Mouse (Mus musculus) erythroid progenitor cell, adult 5-6 weeks (primary cell): ENCODE measurements around the gene Cmtr2. TPM values are rescaled to one million over a fixed set of nuclear protein-coding genes. Genes with fewer than 3 reads are reported as not detected.

ENCODE experiments used
- ATAC-seq: replicated peaks from 2 replicates; pipeline ENCODE4 v1.8.0; 2016; ENCODE audit warnings: moderate number of reproducible peaks, mild to moderate bottlenecking, moderate TSS enrichment, inconsistent platforms; ENCODE audit not compliant: poor library complexity, low FRiP score, severe bottlenecking
- total RNA-seq, 2 experiments: library from RNA; stranded (forward) in 1 of 2; stranded (reverse) in 1 of 2; fragments of 150-400 nt in 1 of 2; fragments of 186-747, 209-891 nt in 1 of 2; gene quantifications; 2 replicates each; pipeline versions ENCODE4 v1.2.3 to v1.2.4; 2015 to 2017; ENCODE audit warnings: low replicate concordance in 2 of 2

Gene Cmtr2
- 0.42 and 0.72 TPM in 2 replicates for total RNA-seq (2015; ENCODE audit: low replicate concordance)
- total RNA-seq (2017; ENCODE audit: low replicate concordance), result 0.90 TPM in 1 of 2 replicates, not detected in the other

DNA sequence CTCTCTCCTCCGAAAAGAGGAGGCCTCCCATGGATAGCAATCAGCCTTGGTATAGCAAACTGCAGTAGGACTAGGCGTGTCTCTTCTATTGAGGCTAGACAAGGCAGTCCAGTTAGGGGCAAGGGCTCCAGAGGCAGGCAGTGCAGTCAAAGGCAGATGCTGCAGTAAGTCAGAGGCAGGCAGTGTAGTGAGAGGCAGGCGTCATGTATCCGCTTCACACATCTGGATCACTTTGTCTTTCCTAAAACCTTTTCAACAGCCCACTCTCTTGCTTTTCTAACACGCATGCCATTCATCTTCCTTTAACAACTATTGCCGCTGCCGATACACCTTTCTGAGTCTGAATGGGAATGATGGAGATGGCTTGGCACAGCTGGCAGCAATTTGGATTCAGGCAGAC is at the start of gene Cmtr2:
Gene Cmtr2, plus strand, starts transcription at position 301 of the 400 bp plus-strand sequence.
- no peak for ATAC-seq

DNA sequence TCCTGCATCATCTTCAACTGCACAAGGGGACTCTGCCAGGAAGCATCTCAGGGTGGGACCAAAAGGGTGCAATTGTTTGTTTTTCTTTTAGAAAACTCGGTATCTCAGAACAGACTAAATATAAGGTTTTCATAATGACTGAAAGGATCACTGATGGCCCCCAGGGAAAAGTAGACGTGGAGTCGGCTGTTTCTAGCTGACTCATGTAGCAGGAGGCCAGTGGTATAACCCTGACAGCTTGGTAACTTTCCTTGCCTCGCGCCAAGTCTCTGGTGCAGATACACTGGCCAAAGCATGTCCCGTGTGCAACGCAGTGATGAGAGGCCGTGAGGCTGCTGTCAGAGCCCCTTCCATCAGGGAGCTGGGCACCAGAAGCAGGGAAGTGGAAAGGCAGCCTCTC is 49.2 kb upstream of the Cmtr2 start:
- no peak for ATAC-seq

DNA sequence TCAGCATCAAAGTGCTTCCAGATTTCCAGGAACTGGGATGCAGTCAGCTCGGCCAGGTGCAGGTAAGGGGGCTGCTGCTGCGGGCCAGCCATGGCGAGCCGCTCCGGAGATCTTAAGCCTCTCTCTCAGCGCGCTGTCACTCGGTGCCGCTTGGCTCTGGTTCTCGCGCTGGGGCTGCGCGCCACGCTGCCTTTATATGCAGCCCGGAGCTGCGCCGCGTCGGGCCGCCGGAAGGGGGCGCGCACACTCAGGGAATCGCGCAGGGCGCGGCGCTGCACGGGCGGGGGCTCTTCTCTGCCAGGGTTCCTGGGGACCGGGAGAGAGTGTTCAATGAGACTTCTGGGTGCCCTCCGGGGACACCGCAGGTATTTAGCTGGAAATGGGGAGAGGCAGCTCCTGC is 47.4 kb upstream of the Cmtr2 start, which contains the start of gene Calb2:
Gene Calb2, minus strand, starts transcription at position 165 of the 400 bp plus-strand sequence.
- no peak for ATAC-seq

DNA sequence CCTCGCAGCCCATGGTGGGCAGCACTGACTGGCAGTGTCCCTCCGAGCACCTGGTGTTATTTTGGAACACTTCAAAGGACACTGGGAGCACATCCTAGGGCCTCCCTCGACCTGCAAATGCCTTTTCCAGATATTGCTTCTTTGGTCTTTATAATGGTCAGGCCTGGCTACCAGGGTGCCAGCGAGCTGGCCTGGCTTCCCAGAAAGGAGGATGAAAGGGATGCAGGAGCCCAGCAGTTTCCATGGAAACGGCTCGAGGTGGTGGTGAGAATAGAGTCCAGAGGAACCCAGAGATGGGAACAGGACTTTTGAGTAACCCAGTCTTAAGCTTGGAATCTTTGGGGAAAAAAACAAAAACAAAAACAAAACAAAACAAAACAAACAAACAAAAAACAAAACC is 43.3 kb upstream of the Cmtr2 start:
- no peak for ATAC-seq

DNA sequence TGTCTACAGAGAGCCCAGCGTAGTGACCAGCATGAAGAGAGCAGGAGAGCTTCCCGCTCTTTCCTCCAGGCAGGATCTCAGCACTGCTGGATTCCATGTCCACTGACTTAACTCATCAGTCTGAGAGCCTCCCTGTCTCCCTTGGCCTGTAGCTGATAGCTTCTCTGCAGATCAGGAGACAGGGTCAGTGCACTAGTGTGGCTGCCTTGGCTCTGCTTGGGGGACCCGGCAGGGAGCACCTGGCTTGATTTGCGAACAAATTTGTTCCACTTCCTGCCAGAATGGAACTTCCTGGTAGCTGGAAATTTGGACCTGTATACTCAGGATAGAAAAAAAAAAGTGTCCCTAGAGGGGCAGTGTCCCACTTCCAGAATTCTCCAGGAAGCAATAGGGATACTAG is 40.6 kb upstream of the Cmtr2 start:
- no peak for ATAC-seq

DNA sequence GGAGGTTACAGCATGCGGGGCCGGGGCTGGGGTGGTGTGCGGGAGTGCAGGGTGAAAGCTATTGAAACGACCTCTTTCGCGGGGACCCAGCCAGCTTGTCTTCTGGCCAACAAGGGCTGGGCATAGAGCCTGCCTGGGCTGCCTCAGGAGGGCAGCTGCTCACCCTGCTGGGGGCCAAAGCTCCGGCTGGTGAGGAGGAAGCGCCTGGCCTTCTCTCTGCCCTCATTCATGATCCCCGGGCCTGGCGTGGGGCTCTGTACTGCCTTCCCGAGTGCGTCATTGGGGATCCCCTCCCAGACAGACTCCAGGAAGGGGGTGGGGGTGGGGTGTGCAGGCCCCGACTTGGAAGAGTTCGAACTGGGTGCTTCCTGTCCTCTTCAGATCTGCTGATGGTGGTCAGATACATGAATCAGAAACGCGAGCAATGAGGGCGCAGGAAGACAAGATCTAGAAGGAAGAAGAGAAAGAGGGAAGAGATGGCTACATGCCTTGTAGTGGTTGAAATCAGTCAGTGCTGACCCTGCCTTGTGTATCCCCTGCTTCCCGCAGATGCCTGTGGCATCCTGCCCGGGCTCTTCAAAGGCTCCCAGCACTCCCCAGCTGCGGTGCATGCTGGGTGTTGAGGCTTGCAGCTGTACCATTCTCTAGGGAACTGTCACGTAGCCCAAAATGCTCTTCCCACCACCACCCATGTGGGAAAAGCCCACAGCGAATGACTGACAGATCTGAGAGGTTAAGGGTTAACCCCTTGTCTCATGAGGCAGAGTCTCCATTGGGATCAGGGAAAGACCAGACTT is 37.9 kb upstream of the Cmtr2 start:
- ATAC-seq, result no peak

DNA sequence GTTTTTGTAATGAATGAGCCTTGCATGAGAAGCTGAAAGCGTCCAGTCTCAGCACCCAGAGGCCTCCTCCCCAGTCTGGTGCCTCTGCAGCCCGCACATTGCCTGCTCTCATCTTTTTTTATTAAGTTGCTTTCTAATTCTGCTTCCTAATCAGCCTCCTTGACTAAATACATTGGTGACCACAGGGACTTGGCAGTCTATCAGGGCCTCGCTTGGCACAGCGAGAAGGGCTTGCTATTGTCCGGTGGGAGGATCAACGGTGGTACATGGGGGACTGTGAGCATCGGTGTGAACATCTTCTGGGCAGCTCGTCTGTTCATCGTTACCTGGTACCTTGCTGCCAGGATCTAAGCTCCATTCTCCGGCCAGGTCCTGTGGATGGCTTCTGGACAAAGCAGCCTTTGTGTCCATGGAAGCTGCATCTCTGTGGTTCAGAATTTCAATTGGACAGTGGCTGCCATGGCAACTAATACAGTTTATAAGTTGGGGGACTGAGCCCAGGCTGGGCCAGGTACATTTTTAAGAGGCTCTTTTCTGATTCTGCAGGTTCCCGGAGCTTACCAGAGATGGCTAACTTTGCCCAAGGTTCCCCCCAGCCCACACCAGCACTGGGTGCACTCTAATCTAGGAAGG is 32.6 kb upstream of the Cmtr2 start:
- no peak for ATAC-seq

DNA sequence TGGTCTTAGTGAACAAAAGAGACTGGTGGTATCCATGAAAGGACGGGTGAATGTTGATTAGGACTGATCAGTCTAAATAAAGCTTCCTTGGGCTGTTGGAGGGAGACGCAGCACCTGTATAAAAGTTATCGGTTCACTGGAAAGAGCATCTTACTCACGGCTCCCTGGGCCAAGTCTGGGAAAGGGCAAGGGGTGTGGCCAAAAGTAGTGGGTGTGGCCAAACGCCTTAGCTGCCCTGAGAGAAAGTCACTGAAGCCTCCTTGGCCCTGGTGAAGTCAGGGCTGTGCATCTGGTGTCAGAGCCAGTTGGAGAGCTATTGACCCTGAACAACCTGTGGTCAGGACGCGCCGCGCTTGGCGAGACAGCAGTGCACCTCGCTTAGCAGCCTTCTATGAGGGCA is 31.7 kb upstream of the Cmtr2 start:
- ATAC-seq, result 0 out of 2 replicates have a peak, but pooled peaks have one; percentile 46

DNA sequence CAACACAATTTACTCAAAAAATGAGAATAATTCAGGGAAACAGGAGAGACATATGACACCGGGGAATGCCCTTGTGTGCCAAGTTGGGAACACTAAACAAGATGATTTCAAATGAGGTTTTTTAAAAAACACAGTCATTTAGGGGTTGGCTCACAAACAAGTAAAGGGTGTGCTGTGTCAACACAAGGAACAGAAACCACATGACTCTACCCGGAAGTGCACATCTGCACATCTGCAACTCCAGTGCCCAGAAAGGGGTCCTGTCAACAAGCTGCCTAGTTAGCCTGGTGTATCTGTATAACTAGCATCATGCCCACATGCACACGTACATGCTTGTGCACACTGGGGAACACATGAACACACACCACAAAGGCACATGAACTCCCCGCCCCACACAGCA is 29.9 kb upstream of the Cmtr2 start:
- no peak for ATAC-seq

DNA sequence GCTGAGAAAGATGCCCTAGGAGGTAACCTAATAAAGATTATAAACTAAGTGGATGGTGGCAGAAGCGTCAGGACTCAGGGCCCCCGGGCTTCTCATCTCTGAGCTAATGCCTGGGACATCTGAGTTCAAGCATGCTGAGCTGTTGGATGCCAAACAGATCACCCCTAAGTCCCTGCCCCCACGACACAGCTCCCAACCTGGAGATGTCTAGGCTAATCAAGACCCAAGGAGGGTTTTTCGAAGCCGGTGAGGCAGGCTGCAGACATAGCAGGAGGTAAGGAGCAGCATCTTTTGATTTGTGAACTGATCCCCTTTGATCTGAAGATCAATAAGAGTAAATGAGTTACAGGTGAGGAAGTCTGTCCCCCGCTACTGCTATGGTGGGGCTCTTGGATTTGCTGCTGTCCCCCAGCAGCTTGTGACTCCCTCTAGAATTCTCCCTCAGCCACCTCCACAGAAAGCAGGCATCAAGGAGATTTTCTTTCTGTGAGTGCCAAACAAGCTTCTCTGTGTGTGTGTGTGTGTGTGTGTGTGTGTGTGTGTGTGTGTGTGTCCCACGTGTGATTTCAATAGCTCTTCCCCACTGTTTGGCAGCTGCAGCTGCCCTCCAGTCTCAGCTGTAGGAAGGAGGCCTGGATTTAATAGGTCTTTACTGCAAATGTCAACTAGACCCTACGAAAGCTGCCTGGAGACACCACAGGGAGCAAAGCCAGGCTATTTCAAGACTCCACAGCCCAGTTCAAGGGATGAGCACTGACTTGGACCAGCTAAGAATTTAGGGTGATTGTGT is 26.3 kb upstream of the Cmtr2 start:
- no peak for ATAC-seq

DNA sequence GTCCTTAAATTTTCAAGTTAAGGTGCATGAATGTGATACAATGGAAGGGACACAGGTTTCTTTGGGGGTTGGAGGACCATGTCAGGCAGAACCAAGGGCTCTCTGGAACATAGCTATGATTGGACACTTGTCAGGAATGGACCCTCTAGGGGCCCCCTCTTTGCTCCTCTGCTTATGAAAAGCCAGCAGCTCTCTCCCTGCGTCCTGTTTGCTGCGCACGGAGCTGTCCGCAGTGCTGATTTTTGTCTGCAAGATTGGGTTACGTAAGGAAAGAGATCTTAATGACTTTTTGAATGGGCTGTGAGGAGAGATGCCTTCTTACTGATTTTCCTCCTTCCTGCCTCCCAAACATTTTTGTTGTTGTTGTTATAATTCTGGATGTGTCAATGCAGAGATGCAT is 18.8 kb upstream of the Cmtr2 start:
- ATAC-seq, result no peak

DNA sequence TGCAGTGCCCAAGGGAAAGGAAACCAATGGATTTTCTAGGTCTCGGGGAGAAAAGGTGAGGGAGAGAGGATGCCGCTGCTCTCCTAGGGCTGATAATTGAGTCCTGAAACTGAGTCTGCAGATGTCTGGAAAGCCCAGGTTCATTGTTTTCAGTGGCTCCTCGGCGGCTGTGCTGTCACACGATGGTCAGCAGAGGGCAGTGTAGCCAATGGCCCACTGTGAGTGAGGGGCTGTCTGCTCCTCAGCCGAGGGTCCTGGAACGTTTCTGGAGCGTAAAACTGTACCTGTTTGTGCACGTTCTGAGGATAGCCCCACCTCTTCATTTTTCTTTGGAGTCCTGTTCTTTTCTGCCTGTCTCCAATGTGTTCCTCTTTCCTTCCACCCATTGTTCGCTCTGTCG is 13.7 kb upstream of the Cmtr2 start:
- ATAC-seq, result no peak

DNA sequence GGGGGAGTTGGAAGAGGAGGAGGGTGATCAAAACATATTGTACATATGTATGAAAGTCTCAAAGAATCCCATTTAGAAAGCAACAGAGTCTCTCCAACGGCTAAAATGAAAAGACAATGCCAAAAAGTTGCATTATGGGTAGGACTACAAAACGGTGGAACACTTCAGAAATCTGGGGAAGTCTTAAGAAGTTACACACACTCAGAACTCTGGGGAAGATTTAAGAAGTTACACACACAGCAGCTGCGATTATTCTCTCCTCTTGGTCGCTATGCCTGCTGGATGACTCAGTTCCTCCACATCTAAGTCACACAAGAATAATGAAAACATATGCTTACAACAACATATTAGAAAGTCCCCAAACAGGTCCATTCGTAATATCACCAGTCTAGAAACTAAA is 788 bp downstream of the Cmtr2 start:
- ATAC-seq, result no peak

DNA sequence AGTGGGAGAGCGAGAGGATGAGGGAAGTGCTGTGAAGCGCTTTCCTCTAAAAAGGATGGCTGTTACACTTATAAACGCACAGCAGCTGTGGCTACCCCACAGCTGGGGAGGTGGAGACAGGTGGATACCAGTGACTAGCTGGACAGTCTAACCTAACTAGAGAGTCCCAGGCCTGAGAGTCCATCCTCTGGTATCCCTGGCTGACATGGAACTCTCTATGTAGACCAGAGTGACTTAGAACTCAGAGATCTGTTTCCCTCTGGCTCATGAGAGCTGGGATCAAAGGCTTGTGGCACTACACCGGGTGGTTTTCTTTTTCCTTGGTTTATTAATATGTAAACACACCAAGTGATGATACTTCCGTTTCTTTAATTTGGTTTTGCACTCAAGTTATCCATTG is 1.7 kb downstream of the Cmtr2 start:
- no peak for ATAC-seq

DNA sequence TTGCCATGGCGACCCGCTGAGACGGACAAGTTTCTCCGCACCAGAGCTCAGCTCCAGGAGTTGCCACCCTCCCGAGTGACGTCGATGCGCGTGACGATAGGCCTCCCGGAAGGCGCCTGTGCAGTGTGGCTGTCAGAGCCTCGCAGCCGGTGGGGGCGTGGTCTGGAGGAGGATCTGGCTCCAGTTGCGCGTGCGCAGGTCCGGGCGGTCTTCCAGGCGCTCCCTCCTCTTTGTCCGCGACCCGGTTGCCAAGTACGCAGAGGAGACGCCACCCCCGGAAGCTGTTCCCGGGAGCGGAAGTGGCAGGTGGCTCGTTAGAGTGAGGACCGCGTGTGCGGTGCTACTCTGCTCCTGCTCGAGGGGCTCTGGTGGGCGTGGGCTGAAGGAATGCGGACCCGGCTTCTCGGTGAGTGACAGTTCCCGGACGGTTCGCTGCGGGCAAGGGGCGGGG is 2.2 kb downstream of the Cmtr2 start:
- ATAC-seq, result peak; percentile 99

DNA sequence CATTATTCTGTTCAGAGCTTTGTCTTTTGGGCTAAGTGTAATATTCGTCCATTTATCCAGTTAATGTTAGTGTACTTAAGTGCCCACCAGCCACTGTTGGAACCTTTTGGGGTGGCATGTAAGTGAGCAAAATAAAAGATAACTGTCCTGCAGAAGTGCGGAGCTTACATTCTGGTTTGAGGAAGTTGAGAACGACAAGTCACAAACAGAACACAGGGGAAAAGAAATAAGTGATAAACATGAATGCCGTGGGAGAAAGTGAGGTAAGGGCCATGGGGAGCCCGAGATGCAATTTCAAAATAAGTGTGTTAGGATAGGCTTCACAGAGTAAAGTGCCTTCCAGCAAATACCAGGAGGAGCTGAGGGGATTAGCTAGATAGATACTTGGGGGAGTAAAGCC is 3.0 kb downstream of the Cmtr2 start:
- no peak for ATAC-seq

DNA sequence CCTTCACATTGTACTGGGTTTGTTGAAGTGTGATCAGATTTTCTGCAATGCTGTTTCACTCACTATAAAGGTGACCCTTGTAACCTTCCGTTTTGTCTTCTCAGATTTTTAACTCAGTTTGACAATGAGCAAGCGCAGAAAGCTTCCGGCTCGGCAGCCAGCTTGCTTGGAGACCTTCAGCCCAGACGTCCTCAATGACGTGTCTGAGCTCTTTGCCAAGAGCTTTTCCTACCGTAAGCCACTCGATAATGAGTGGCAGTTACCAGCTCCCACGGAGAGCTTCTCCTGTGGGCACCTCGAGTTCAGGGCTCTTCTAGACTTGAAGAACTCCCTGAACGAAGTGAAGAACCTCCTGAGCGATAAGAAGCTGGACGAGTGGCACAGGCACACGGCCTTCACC is 5.5 kb downstream of the Cmtr2 start:
- no peak for ATAC-seq

DNA sequence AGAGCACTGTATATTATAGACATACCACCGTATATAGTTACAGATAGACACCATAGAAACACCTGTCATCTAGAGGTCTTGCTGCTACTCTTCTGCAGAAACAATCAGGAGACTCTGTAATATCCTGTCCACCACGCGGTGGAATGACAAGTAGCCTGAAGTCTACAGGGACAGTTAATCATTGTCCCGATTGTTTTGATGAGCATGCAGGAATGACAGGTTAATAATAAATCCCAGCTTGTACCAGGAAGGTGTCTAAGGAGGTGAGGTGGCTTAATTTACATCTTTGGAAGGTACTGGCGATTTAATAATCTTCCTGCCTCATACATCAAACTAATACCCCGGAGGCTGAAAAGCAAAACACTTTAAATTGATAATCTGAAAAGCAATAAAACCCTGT is 15.3 kb downstream of the Cmtr2 start:
- no peak for ATAC-seq

DNA sequence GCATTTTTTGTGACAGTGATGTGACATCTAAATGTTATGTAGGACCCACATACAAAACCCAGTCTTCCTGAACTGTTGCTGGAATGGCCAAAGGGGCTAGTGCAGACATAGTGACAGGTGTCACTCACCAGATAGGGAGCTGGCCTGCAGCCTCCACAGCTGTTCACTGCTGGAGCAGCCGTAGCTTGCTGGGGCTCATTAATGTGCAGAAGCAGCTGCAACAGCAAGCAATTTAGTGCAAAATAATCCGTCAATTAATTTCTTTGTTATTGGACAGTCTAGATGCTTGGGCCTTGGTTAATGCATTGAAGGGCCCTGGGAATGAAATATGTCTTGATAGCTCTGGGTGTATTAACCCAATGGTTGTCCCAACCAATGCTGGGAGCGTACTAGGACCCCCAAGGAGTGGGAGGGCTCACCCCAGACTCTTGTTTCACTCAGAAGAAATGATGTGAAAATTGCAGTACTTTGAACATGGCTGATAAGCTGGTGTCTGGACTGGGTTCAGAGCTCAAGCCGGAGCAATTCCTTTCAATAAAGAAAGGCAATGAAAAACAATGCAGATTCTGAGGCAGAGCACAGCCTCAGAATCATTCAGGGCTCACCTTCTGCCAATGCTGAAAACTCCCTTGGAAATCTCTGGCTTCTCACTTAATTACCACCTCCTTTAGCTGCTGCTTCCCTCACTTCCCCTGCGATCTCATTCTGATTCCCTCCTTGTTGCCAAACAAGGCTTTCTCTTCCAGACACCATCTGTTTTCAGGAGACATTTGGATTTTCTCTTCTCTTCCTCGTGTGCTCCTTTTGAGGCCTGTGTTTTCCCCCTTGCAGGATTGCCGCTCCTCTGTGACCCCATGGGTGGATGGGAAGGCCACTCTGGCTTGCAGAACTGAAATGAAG is 27.1 kb downstream of the Cmtr2 start:
- no peak for ATAC-seq

DNA sequence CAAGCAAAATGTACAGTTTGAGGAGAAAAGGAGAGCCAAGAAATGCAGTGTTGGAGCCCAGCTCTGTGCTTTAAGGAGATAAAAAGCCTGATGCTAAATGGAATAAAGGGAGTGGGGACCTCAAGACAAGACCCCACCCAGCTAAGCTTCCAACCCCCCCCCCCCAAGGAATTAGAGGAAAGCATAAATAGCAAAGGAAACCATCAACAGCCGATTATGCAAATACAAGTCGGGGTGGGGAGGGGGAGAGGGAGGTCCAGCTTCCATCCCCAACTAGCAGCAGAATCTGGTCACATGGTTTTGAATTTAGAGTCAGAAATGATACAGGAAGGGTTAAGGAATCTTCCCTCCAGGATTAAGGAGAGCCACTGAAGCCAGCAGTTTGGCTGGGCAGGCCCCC is 29.1 kb downstream of the Cmtr2 start:
- no peak for ATAC-seq
